In genomic region chr5:4757902-4758301, GRCm38 (mm10) we compare ENCODE assay signal across 8 mouse cellular contexts. TPM values are rescaled to one million over a fixed set of nuclear protein-coding genes. Genes with fewer than 3 reads are reported as not detected.
DNase-seq lines count a peak whose midpoint lies in the region; ATAC-seq lines count a peak whose summit lies in the region.

Fzd1 (minus strand) TSS chr5:4758035.

- H3K27me3 ChIP-seq in hindbrain, embryonic 10.5 days (ENCODE audit: insufficient read depth, poor library complexity, severe bottlenecking) = peaks cover 37% of the 10 kb centered on the region
- H3K27me3 ChIP-seq in lung, embryonic 16.5 days (ENCODE audit: control insufficient read depth, insufficient read depth, low read depth, low read length) = no peaks in the 10 kb centered on the region

- peak; percentile 95 for ATAC-seq in lung, embryonic 16.5 days (ENCODE audit: low read depth)

- H3K4me3 ChIP-seq in hindbrain, embryonic 10.5 days = peak within 1 kb of the TSS; percentile 85
- peak within 1 kb of the TSS; percentile 86 for H3K4me3 ChIP-seq in lung, embryonic 16.5 days (ENCODE audit: low read length)

- DNase-seq in Muller cell, postnatal 12 days (ENCODE audit: inconsistent ontology term) = peak; percentile 98
- DNase-seq in cerebellum, adult 9-11 months = peak; percentile 92
- DNase-seq in frontal cortex, postnatal 10 days (ENCODE audit: low spot score in 2 of 2) = peak; percentile 81 to 90
- DNase-seq in hindbrain, embryonic 10.5 days (ENCODE audit: low spot score) = peak; percentile 97
- DNase-seq in layer of hippocampus, postnatal 10 days (ENCODE audit: low spot score in 2 of 2) = peak; percentile 92 to 95
- peak; percentile 86 for DNase-seq in ovary, postnatal 10 days (ENCODE audit: low spot score)
- DNase-seq in urinary bladder, postnatal 10 days (ENCODE audit: low spot score) = peak; percentile 80

- H3K4me1 ChIP-seq in hindbrain, embryonic 10.5 days (replicated peaks) = peaks cover 42% of the 10 kb centered on the region
- H3K4me1 ChIP-seq in lung, embryonic 16.5 days (replicated peaks; ENCODE audit: control insufficient read depth, insufficient read depth, low read length) = peaks cover 9% of the 10 kb centered on the region; the same call in 1 of the 2 replicates

- peak within 1 kb of the TSS; percentile 97 for H3K27ac ChIP-seq in hindbrain, embryonic 10.5 days
- H3K27ac ChIP-seq in lung, embryonic 16.5 days (ENCODE audit: low read length) = peak within 1 kb of the TSS; percentile 99

- WGBS in hindbrain, embryonic 10.5 days = 0% methylated on average over 30 of the region's 33 CpGs
- WGBS in lung, embryonic 16.5 days = 0% methylated on average over 27 of the region's 33 CpGs

- H3K9ac ChIP-seq in lung, embryonic 16.5 days (ENCODE audit: low read length) = peak within 1 kb of the TSS; percentile 93

- no peaks in the 10 kb centered on the region for H3K9me3 ChIP-seq in hindbrain, embryonic 10.5 days
- H3K9me3 ChIP-seq in lung, embryonic 16.5 days (ENCODE audit: control insufficient read depth, low read length) = no peaks in the 10 kb centered on the region

- H3K36me3 ChIP-seq in hindbrain, embryonic 10.5 days = no peaks in the 10 kb centered on the region
- H3K36me3 ChIP-seq in lung, embryonic 16.5 days (ENCODE audit: control insufficient read depth, insufficient read depth, low read length) = no peaks in the 10 kb centered on the region

- H3K4me2 ChIP-seq in lung, embryonic 16.5 days (ENCODE audit: low read depth, low read length) = peak within 1 kb of the TSS; percentile 71

RNA-seq across cellular contexts. Expression of gene Fzd1, which starts in this region (rescaled TPM):
- polyA plus RNA-seq in hindbrain, embryonic 10.5 days (2016; fragmentation: Nextera tagmentation; extraction: Ambion mirVana) = 11.9 and 12.6 TPM in 2 replicates
- 10 to 100 TPM; 18.5 to 20.5 TPM for total RNA-seq in layer of hippocampus, postnatal 10 days (2021)
- 27.1 and 27.5 TPM in 2 replicates for polyA plus RNA-seq in lung, embryonic 16.5 days (2015; fragmentation: Nextera tagmentation; extraction: Ambion mirVana)

Comparison
In these comparisons a context has a peak if more than half of its experiments do, and no peak if none do; other contexts are left out.
1. Peak in every context shown above with its lines: DNase-seq, ATAC-seq, H3K4me3 ChIP-seq and H3K27ac ChIP-seq.